Mouse (Mus musculus): ENCODE results near the gene Ubl5. TPM values are rescaled to one million over a fixed set of nuclear protein-coding genes. Genes with fewer than 3 reads are reported as not detected.
A peak's percentile ranks its signal among the peaks of the same experiment; 100 is the strongest.

Ubl5 gene
- polyA plus RNA-seq, 1 experiment: 360 TPM

GRCm38 (mm10) chr9:20638552-20638951 is 4.1 kb upstream of the Ubl5 start:
- DNase-seq (ENCODE audit: low read depth): no peak
- TF ChIP-seq CTCF (IDR thresholded peaks at IDR 0.05; ENCODE audit: borderline replicate concordance, extremely low read depth, insufficient read depth, insufficient read length) (no peak), POLR2A (IDR thresholded peaks at IDR 0.05; ENCODE audit: borderline replicate concordance, extremely low read depth, insufficient read depth, insufficient read length, poor library complexity, severe bottlenecking) (no peak)

DNA sequence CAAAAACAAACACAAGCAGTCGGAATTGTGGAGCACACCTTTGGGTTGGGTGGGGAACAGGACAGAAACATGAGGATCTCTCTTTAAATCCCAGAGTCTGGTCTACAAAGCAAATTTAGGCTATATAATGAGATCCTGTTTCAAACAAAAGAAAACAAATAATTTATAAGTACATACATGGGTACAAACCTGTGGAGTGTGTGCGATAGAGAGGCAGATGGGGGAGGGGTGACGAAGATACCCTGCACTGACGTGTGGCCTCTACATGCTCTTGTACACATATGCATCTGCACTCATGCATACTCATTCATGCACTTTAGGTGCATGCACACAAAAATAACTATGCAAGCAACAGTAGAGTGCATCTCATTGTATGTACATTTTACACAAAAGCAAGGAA is 3.2 kb upstream of the Ubl5 start:
- TF ChIP-seq POLR2A (IDR thresholded peaks at IDR 0.05; ENCODE audit: borderline replicate concordance, extremely low read depth, insufficient read depth, insufficient read length, poor library complexity, severe bottlenecking): no peak
- no peak for TF ChIP-seq CTCF (IDR thresholded peaks at IDR 0.05; ENCODE audit: borderline replicate concordance, extremely low read depth, insufficient read depth, insufficient read length)
- no peak for DNase-seq (ENCODE audit: low read depth)

DNA sequence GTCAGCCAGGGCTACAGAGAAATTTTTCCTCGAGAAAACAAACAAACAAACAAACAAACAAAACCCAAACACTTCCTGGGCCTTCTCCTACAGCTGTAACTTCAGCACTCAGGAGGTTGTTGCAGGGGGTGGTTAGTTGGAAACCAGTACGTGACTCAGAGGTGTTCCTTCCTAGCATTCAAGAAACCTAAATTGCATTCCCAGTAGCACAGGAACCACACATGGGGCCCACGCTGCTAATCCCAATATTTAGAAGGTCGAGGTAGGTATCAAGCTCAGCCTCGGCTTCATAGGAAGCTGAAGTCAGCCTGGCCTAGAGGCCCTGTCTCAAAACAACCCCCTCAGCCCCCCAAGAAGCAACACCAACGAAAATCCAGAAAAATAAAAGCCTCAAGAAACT is 1.2 kb upstream of the Ubl5 start:
- DNase-seq (ENCODE audit: low read depth): no peak

DNA sequence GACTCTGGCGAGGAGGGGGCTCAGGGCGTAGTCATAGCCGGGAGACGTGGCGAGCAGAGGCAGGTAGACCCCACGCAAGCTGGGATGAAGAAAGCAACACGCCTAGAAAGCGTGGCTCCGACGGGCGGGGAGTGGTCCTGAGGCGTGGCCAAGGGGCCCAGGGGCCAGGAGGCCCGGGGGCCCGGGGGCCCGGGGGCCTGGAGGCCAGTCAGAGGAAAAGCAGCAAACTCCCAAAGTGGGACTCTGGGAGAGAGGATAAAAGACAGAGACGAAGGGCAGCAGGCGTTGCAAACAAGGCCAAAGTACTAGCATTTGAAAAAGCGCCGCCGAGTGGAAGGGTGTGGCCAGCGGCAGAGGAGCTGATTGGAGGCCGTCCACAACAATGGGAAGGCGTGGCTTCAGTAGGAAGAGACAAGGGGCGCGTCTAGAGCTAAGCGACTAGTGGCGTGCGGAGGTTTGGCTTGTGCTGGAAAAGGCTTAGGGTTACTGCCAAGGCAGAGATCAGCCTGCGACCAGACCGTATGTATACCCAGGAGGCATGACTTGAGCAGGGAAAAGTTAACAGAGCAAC is 303 bp downstream of the Ubl5 start:
- DNase-seq (ENCODE audit: low read depth): peak; percentile 96
- TF ChIP-seq CTCF (IDR thresholded peaks at IDR 0.05; ENCODE audit: borderline replicate concordance, extremely low read depth, insufficient read depth, insufficient read length): no peak; the same call in 1 of the 2 replicates
- 0 out of 2 replicates have a peak, but pooled peaks have one; percentile 2 for TF ChIP-seq POLR2A (IDR thresholded peaks at IDR 0.05; ENCODE audit: borderline replicate concordance, extremely low read depth, insufficient read depth, insufficient read length, poor library complexity, severe bottlenecking)

More for the DNA sequence above, 1.2 kb upstream of the Ubl5 start:
- TF ChIP-seq CTCF (IDR thresholded peaks at IDR 0.05; ENCODE audit: borderline replicate concordance, extremely low read depth, insufficient read depth, insufficient read length) (no peak), POLR2A (IDR thresholded peaks at IDR 0.05; ENCODE audit: borderline replicate concordance, extremely low read depth, insufficient read depth, insufficient read length, poor library complexity, severe bottlenecking) (no peak)

GRCm38 (mm10) chr9:20643781-20644180 is 1.1 kb downstream of the Ubl5 start:
- TF ChIP-seq POLR2A (IDR thresholded peaks at IDR 0.05; ENCODE audit: borderline replicate concordance, extremely low read depth, insufficient read depth, insufficient read length, poor library complexity, severe bottlenecking) (no peak), CTCF (IDR thresholded peaks at IDR 0.05; ENCODE audit: borderline replicate concordance, extremely low read depth, insufficient read depth, insufficient read length) (no peak)
- DNase-seq (ENCODE audit: low read depth): no peak

- peak; percentile 94 for DNase-seq (ENCODE audit: low read depth)
- TF ChIP-seq POLR2A (IDR thresholded peaks at IDR 0.05; ENCODE audit: borderline replicate concordance, extremely low read depth, insufficient read depth, insufficient read length, poor library complexity, severe bottlenecking): peak; percentile 27; the same call in 1 of the 2 replicates
- no peak for TF ChIP-seq CTCF (IDR thresholded peaks at IDR 0.05; ENCODE audit: borderline replicate concordance, extremely low read depth, insufficient read depth, insufficient read length)
Measured at GRCm38 (mm10) chr9:20644360-20645081, 1.8 kb downstream of the Ubl5 start, which contains the start of gene Fbxl12. TSS of gene Fbxl12 (minus strand) at chr9:20644767.

DNA sequence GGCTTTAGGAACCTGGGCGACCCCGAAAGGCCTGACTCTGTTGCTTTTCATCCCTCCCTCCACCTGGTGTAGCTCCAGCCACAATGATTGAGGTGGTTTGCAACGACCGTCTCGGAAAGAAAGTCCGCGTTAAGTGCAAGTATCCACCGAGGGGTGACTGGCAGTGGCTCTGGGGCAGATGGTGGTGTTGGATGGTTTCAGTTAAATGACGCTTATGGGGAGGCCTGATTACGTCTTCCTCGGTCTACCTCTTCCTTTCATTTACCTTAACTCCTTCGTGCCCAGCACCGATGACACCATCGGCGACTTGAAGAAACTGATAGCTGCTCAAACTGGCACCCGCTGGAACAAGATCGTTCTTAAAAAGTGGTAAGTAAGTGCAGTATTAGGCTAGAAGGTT is 2.4 kb downstream of the Ubl5 start:
- DNase-seq (ENCODE audit: low read depth): peak; percentile 48
- no peak for TF ChIP-seq CTCF (IDR thresholded peaks at IDR 0.05; ENCODE audit: borderline replicate concordance, extremely low read depth, insufficient read depth, insufficient read length)
- TF ChIP-seq POLR2A (IDR thresholded peaks at IDR 0.05; ENCODE audit: borderline replicate concordance, extremely low read depth, insufficient read depth, insufficient read length, poor library complexity, severe bottlenecking): no peak

DNA sequence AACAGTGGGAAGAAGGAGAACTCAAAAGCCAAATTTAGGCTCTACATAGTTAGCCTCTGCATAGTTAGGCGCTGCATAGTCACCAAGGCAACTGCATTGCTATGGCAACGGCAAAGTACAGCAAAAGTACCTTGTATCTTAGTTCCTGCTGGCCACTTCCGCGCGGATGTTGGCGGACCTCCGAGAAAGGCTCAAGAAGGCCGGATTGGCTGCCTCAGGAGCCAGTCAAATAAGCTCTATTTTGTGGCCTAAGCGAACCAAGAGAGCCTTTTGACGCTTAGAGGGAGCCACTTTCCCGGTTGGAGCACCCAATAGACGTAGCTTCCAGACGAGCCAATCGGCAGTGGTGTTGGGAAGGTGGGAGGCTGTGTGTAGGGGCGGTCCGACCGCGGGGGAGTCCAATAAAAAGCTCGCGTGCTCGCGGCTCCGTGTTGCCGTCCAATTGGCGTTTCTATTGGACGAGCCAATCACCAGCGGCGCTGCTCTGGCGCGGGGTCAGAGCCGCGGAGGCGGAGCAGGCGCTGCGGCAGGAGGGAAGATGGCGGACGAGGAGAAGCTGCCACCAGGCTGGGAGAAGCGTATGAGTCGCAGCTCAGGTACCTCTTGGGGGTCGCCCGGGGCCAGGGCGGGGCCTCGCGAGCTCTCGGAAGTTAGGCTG is 9.1 kb downstream of the Ubl5 start, which contains the start of gene Pin1:
Pin1 (plus strand) TSS at position 494 of the 658 bp plus-strand sequence.
- TF ChIP-seq CTCF (IDR thresholded peaks at IDR 0.05; ENCODE audit: borderline replicate concordance, extremely low read depth, insufficient read depth, insufficient read length) (no peak), POLR2A (IDR thresholded peaks at IDR 0.05; ENCODE audit: borderline replicate concordance, extremely low read depth, insufficient read depth, insufficient read length, poor library complexity, severe bottlenecking) (peak; percentile 67; the same call in 1 of the 2 replicates)
- DNase-seq (ENCODE audit: low read depth): peak; percentile 100

DNA sequence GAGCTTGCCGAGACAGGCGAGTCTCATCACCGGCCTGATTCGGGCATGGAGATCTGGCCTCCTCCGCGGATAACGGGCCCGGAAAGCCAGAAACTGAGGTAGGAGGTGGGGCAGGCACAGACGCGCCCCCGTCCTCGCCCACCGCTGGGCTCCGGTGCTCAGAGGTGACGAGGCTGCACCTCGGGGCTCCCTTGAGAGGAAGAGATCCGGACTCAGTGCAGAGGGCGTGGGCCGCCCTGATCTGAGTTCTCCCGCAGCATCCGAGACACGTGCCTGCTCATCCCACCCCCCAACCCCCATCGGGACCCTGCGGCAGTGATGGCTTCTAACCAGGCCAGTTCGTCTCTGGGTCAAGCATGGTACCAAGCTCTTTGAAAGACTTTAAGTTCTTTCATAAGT is 9.6 kb downstream of the Ubl5 start:
- TF ChIP-seq POLR2A (IDR thresholded peaks at IDR 0.05; ENCODE audit: borderline replicate concordance, extremely low read depth, insufficient read depth, insufficient read length, poor library complexity, severe bottlenecking) (no peak), CTCF (IDR thresholded peaks at IDR 0.05; ENCODE audit: borderline replicate concordance, extremely low read depth, insufficient read depth, insufficient read length) (no peak)
- DNase-seq (ENCODE audit: low read depth): no peak

DNA sequence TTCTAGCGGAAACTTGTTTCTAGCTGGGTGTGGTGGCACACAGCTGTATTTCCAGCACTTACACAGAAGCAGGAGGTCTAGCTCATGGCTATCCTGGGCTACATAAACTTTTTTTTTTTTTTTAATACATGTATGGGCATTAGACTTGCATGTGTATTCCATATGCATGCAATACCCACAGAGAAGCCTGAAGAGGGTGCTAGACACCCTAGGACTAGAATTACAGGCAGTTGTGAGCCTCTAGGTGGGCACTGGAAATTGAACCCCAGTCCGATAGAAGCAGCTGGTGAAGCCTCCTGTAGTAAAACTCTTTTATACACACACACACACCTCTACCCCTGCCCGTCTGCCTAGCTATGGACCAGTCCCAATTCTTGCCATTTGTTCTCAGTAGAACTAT is 11.2 kb downstream of the Ubl5 start:
- DNase-seq (ENCODE audit: low read depth): no peak
- TF ChIP-seq POLR2A (IDR thresholded peaks at IDR 0.05; ENCODE audit: borderline replicate concordance, extremely low read depth, insufficient read depth, insufficient read length, poor library complexity, severe bottlenecking): no peak
- no peak for TF ChIP-seq CTCF (IDR thresholded peaks at IDR 0.05; ENCODE audit: borderline replicate concordance, extremely low read depth, insufficient read depth, insufficient read length)

DNA sequence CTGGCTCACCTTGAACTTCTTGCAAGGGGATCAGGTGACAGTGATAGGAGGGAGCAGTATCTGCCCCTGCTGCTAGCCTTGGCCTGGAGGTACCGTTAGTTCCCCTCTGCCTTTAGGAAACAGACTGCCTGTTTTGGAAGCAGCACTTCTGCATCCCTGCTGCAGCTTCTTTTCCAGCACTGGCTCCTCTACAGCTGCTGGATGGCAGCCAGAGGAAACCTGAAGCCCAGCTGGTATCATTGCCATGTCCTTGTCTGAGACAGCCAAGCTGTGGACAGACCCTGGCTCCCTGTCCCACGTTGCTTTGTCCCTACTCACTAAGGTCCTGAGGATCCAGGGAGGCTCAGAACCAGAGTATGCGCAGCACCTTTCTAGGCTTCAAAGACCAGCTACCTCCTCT is 14.9 kb downstream of the Ubl5 start:
- TF ChIP-seq CTCF (IDR thresholded peaks at IDR 0.05; ENCODE audit: borderline replicate concordance, extremely low read depth, insufficient read depth, insufficient read length) (no peak), POLR2A (IDR thresholded peaks at IDR 0.05; ENCODE audit: borderline replicate concordance, extremely low read depth, insufficient read depth, insufficient read length, poor library complexity, severe bottlenecking) (no peak)
- no peak for DNase-seq (ENCODE audit: low read depth)
